Mouse (Mus musculus) fibroblast of lung, adult 2 months (primary cell): ENCODE measurements around the gene Eif3d.
A peak's percentile ranks its signal among the peaks of the same experiment; 100 is the strongest.

Experiments used
- DNase-seq: peaks from one replicate; pipeline ENCODE4 v3.0.0-alpha.2; 2011; ENCODE audit warnings: low read depth

Eif3d gene

GRCm38 (mm10) chr15:77919441-77919840, 51.2 kb downstream of the Eif3d start:
- DNase-seq, result no peak

GRCm38 (mm10) chr15:77916851-77917544, 53.6 kb downstream of the Eif3d start:
- DNase-seq, result peak; percentile 79

GRCm38 (mm10) chr15:77915287-77915686, 55.3 kb downstream of the Eif3d start:
- no peak for DNase-seq

- DNase-seq, result no peak
These were observed 56.1 kb downstream of the Eif3d start for GRCm38 (mm10) chr15:77914507-77914906.

- no peak for DNase-seq
These were observed 57.6 kb downstream of the Eif3d start for GRCm38 (mm10) chr15:77913054-77913453.

- no peak for DNase-seq
These were observed 58.0 kb downstream of the Eif3d start for GRCm38 (mm10) chr15:77912585-77912984.

GRCm38 (mm10) chr15:77912048-77912447, 58.6 kb downstream of the Eif3d start:
- no peak for DNase-seq

GRCm38 (mm10) chr15:77911065-77911464, 59.5 kb downstream of the Eif3d start:
- DNase-seq, result no peak
